22 mouse cellular contexts compared by ENCODE assay signal in genomic region chr13:56222849-56223246, GRCm38 (mm10). TPM values are rescaled to one million over a fixed set of nuclear protein-coding genes. Genes with fewer than 3 reads are reported as not detected.
DNase-seq lines count a peak whose midpoint lies in the region; ATAC-seq and TF ChIP-seq lines count a peak whose summit lies in the region.
"Had no signal": no experiment of that assay in that cellular context is flagged by ENCODE, and none has a peak within 500 bp of the region (broad histone marks: within the 10 kb centered on the region; RNA-seq: fewer than 3 reads in every experiment).

No protein-coding gene starts in this region.

- TF ChIP-seq EP300 in lung, postnatal 0 days (IDR thresholded peaks at IDR 0.05) = no peak

- no peaks in the 10 kb centered on the region for H3K9me3 ChIP-seq in heart, embryonic 12.5 days (replicated peaks)
- H3K9me3 ChIP-seq in lung, embryonic 14.5 days (ENCODE audit: low read depth, low read length) = no peaks in the 10 kb centered on the region
- no peaks in the 10 kb centered on the region for H3K9me3 ChIP-seq in lung, postnatal 0 days (ENCODE audit: low read length)
- H3K9me3 ChIP-seq in E14TG2a.4 (ENCODE audit: low read length) = no peaks in the 10 kb centered on the region
- no peaks in the 10 kb centered on the region for H3K9me3 ChIP-seq in forebrain, embryonic 14.5 days (replicated peaks; ENCODE audit: control insufficient read depth, low read length)
- H3K9me3 ChIP-seq: heart, embryonic 13.5 days; hindbrain, embryonic 15.5 days; lung, embryonic 15.5 days had no signal

- H3K36me3 ChIP-seq in heart, embryonic 12.5 days = no peaks in the 10 kb centered on the region
- H3K36me3 ChIP-seq in lung, embryonic 14.5 days (ENCODE audit: insufficient read depth) = no peaks in the 10 kb centered on the region
- no peaks in the 10 kb centered on the region for H3K36me3 ChIP-seq in lung, postnatal 0 days (ENCODE audit: insufficient read depth, low read length)
- H3K36me3 ChIP-seq in E14TG2a.4 (ENCODE audit: insufficient read depth, low read length) = no peaks in the 10 kb centered on the region
- no peaks in the 10 kb centered on the region for H3K36me3 ChIP-seq in forebrain, embryonic 14.5 days (ENCODE audit: control insufficient read depth, insufficient read depth, low read length)
- H3K36me3 ChIP-seq: heart, embryonic 13.5 days; hindbrain, embryonic 15.5 days; lung, embryonic 15.5 days had no signal

- TF ChIP-seq CTCF in lung, embryonic 14.5 days (IDR thresholded peaks at IDR 0.05; ENCODE audit: low read depth) = no peak
- TF ChIP-seq CTCF in lung, postnatal 0 days (IDR thresholded peaks at IDR 0.05) = no peak
- no peak for TF ChIP-seq CTCF in E14TG2a.4 (conservative IDR thresholded peaks at IDR 0.05; ENCODE audit: low read length)

- ATAC-seq in heart, embryonic 12.5 days (ENCODE audit: insufficient number of reproducible peaks, low FRiP score) = no peak
- ATAC-seq in lung, embryonic 14.5 days (ENCODE audit: insufficient read depth) = no peak
- ATAC-seq in lung, postnatal 0 days = no peak
- ATAC-seq in forebrain, embryonic 14.5 days = no peak

- 10% methylated on average over 4 of the region's 4 CpGs for WGBS in heart, embryonic 12.5 days
- WGBS in lung, embryonic 14.5 days = 6% methylated on average over 4 of the region's 4 CpGs
- WGBS in lung, postnatal 0 days = 12% methylated on average over 4 of the region's 4 CpGs
- WGBS in forebrain, embryonic 14.5 days = 19% methylated on average over 4 of the region's 4 CpGs

- H3K4me3 ChIP-seq in heart, embryonic 12.5 days = no peak overlapping the region
- no peak overlapping the region for H3K4me3 ChIP-seq in lung, embryonic 14.5 days (ENCODE audit: low read depth, low read length)
- H3K4me3 ChIP-seq in lung, postnatal 0 days (ENCODE audit: low read depth, low read length) = no peak overlapping the region
- peak overlapping the region; percentile 78; the same call in 1 of the 2 replicates for H3K4me3 ChIP-seq in E14TG2a.4 (replicated peaks; ENCODE audit: low read length)
- H3K4me3 ChIP-seq in forebrain, embryonic 14.5 days (ENCODE audit: low read depth, low read length) = no peak overlapping the region
- H3K4me3 ChIP-seq: myocyte had no signal

- peaks cover 94% of the 10 kb centered on the region for H3K27me3 ChIP-seq in heart, embryonic 12.5 days (replicated peaks)
- H3K27me3 ChIP-seq in lung, embryonic 14.5 days (ENCODE audit: insufficient read depth, low read length) = peaks cover 49% of the 10 kb centered on the region
- H3K27me3 ChIP-seq in lung, postnatal 0 days (replicated peaks; ENCODE audit: insufficient read depth, low read length) = peaks cover 14% of the 10 kb centered on the region; the same call in 1 of the 2 replicates
- peaks cover 91% of the 10 kb centered on the region for H3K27me3 ChIP-seq in E14TG2a.4 (ENCODE audit: insufficient read depth, low read length)
- H3K27me3 ChIP-seq in forebrain, embryonic 14.5 days (replicated peaks; ENCODE audit: control insufficient read depth, insufficient read depth, low read length) = peaks cover 12% of the 10 kb centered on the region

- DNase-seq in heart, postnatal 4 days = no peak
- DNase-seq in lung, embryonic 14.5 days = peak; percentile 50
- DNase-seq in lung, postnatal 0 days (ENCODE audit: low spot score) = no peak
- no peak for DNase-seq in forebrain, embryonic 14.5 days (ENCODE audit: low spot score)
- DNase-seq in spleen, postnatal 36 days (ENCODE audit: low spot score in 2 of 2) = no peak
- no peak for DNase-seq in MN1 (ENCODE audit: low spot score)
- DNase-seq: adrenal gland, postnatal 36 days; cerebellum, adult 9-10 months; gastrocnemius, postnatal 14 days; kidney, adult 18-20 months; kidney, postnatal 25 days had no signal

- H3K27ac ChIP-seq in heart, embryonic 12.5 days (ENCODE audit: poor library complexity, severe bottlenecking) = no peak overlapping the region
- no peak overlapping the region for H3K27ac ChIP-seq in lung, embryonic 14.5 days (ENCODE audit: low read depth)
- H3K27ac ChIP-seq in lung, postnatal 0 days (ENCODE audit: low read length) = no peak overlapping the region
- peak overlapping the region; percentile 88 for H3K27ac ChIP-seq in forebrain, embryonic 14.5 days (ENCODE audit: low read depth, low read length)
- H3K27ac ChIP-seq: heart, embryonic 13.5 days; lung, embryonic 15.5 days had no signal

- H3K4me2 ChIP-seq in heart, embryonic 12.5 days = peak overlapping the region; percentile 78; the same call in 1 of the 2 replicates
- no peak overlapping the region for H3K4me2 ChIP-seq in lung, embryonic 14.5 days
- no peak overlapping the region for H3K4me2 ChIP-seq in lung, postnatal 0 days (replicated peaks; ENCODE audit: low read depth, low read length)
- H3K4me2 ChIP-seq in forebrain, embryonic 14.5 days (ENCODE audit: low read length) = no peak overlapping the region

- no peak overlapping the region for H3K9ac ChIP-seq in heart, embryonic 12.5 days
- no peak overlapping the region for H3K9ac ChIP-seq in lung, embryonic 14.5 days
- no peak overlapping the region for H3K9ac ChIP-seq in lung, postnatal 0 days (replicated peaks; ENCODE audit: low read depth)
- H3K9ac ChIP-seq in forebrain, embryonic 14.5 days (ENCODE audit: low read length) = no peak overlapping the region
- H3K9ac ChIP-seq: hindbrain, embryonic 15.5 days; lung, embryonic 15.5 days had no signal

- peaks cover 21% of the 10 kb centered on the region for H3K4me1 ChIP-seq in heart, embryonic 12.5 days (replicated peaks)
- peaks cover 11% of the 10 kb centered on the region for H3K4me1 ChIP-seq in lung, embryonic 14.5 days (ENCODE audit: insufficient read depth)
- 0 out of 2 replicates have a peak, but pooled peaks cover 4% of the 10 kb centered on the region for H3K4me1 ChIP-seq in lung, postnatal 0 days (ENCODE audit: insufficient read depth, low read depth, low read length)
- peaks cover 50% of the 10 kb centered on the region for H3K4me1 ChIP-seq in E14TG2a.4 (replicated peaks; ENCODE audit: low read depth, low read length)
- peaks cover 31% of the 10 kb centered on the region for H3K4me1 ChIP-seq in forebrain, embryonic 14.5 days (ENCODE audit: control insufficient read depth, insufficient read depth, low read length)

RNA-seq across cellular contexts. Expression of gene Neurog1, which starts 29.1 kb away (rescaled TPM):
- not detected in 2 replicates for polyA plus RNA-seq in heart, embryonic 12.5 days (2016; fragmentation: Nextera tagmentation; extraction: Ambion mirVana)
- not detected for total RNA-seq in heart, postnatal 4 days (2021)
- not detected in 2 replicates for polyA plus RNA-seq in lung, embryonic 14.5 days (2014; fragmentation: Nextera tagmentation; extraction: Ambion mirVana)
- not detected in 2 replicates for polyA plus RNA-seq in lung, postnatal 0 days (2015; fragmentation: Nextera tagmentation; extraction: Ambion mirVana)
- polyA plus RNA-seq in forebrain, embryonic 14.5 days (2014; fragmentation: Nextera tagmentation; extraction: Ambion mirVana) = 3.4 and 4.3 TPM in 2 replicates
- total RNA-seq: adrenal gland, postnatal 36 days; gastrocnemius, postnatal 14 days; layer of hippocampus, postnatal 10 days; left cerebral cortex, postnatal 10 days; megakaryocyte, adult 5-6 weeks had no signal
- polyA plus RNA-seq: C2C12; heart, embryonic 13.5 days; liver, embryonic 11.5 days; lung, embryonic 15.5 days; myocyte had no signal

RNA-seq across cellular contexts. Expression of gene Tifab, which starts 44.2 kb away (rescaled TPM):
- 0.72 and 0.81 TPM in 2 replicates for polyA plus RNA-seq in heart, embryonic 12.5 days (2016; fragmentation: Nextera tagmentation; extraction: Ambion mirVana)
- total RNA-seq in heart, postnatal 4 days (2021) = under 1 TPM; 0.65 to 0.69 TPM
- 0.85 and 1.0 TPM in 2 replicates for polyA plus RNA-seq in lung, embryonic 14.5 days (2014; fragmentation: Nextera tagmentation; extraction: Ambion mirVana)
- polyA plus RNA-seq in lung, postnatal 0 days (2015; fragmentation: Nextera tagmentation; extraction: Ambion mirVana) = 4.8 and 6.6 TPM in 2 replicates
- polyA plus RNA-seq in forebrain, embryonic 14.5 days (2014; fragmentation: Nextera tagmentation; extraction: Ambion mirVana) = 0.42 and 0.58 TPM in 2 replicates
- polyA plus RNA-seq: C2C12, myocyte had no signal
